Mouse (Mus musculus): Measurements from ENCODE around the gene Armc9.

Gene Armc9

GRCm38 (mm10) chr1:86176066-86176465 is 21.5 kb downstream of the Armc9 start:
- no peak for DNase-seq

DNA sequence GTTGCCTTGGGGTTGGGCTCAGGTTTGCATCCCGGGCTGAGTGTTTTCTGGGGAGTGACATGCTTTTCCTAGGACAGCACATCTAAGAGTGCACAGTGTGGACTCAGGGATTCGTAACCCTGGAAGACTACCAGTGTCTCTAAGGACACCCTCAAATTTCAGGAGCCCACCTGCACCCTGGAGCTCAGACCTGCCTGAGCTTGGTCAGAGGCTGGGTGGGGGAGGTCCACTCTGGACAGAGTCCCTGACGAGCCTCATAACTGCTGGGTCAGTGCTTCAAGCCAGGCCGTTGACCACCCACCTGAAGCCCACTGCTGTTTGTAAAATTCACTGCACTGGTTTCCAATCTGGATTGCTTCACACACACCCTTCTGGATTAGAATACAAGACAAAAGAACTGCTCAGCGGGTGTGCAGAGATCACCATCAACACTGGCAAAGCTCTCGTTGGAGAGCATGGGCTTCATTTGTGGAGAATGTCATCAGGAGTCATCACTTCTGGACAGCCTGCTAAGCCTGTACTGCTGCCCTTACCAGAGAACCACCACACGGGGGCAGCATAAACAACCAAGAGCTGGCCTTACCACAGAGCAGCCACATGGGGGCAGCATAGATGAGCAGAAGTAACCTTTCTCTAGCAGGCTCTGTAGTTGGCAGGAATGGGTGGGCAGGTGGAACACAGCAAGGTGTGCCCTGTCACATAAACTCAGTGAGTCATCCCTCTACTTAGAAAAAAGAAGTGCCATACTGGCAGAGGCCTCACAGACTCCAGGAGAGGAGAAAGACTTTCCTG is 24.1 kb downstream of the Armc9 start:
- DNase-seq = peak; percentile 88

- DNase-seq = no peak
These were observed 27.6 kb downstream of the Armc9 start for GRCm38 (mm10) chr1:86182004-86182709.

- DNase-seq = no peak
These were observed 29.1 kb downstream of the Armc9 start for GRCm38 (mm10) chr1:86183577-86184263.

DNA sequence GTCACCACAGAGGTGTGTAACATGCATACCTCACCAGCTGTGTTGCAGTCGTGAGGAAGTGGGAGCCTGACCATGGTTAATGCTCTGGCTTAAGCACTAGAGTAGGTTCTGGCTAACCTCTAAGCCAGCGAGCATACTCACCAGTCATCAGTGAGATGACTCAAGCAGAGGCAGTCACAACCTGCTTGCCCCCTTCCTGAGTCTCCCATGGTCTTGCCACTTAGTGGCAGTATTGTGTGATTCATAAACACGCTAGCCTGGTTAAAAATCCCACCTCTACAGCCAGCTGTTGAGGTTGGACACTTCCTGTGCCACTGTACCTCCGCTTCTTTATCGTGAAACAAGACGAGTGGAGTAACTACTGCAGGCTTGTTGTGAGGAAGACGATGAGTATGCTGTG is 32.2 kb downstream of the Armc9 start:
- no peak for DNase-seq

DNA sequence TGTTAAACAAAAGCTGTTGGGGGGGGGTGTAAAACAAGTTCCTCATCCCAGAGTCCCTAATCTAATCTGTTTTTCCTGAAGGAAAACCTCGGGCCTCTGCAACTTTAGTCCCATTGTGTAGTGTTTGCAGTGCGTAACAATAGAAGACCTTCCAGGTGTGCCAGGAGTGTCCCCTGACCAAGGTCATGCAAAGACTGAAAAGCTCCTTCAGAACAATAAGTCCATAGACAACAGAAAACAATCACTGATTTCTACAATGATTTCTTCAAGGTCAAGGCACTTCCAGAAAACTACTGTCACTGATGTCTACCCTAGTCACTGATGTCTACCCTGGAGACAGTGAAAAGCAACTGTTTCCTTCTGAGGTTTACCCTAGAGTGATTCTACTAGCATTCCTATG is 33.3 kb downstream of the Armc9 start:
- no peak for DNase-seq

DNA sequence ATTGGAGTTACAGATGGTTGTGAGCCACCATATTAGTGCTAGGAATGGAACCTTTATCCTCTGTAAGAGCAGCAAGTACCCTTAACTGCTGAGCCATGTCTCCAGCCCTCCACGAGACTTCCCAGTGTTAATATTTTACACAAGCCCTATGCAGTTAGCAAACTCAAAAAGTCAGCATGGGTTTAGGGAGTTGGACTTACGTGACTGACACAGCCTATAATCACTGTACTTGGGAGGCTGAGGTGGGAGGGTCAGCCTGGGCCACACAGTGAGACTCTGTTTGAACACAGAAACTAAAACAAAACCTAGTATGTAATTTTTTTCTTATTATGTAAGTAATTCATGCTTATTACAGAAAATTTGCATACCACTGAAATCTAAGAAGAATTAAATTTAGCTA is 33.7 kb downstream of the Armc9 start:
- DNase-seq = no peak

DNA sequence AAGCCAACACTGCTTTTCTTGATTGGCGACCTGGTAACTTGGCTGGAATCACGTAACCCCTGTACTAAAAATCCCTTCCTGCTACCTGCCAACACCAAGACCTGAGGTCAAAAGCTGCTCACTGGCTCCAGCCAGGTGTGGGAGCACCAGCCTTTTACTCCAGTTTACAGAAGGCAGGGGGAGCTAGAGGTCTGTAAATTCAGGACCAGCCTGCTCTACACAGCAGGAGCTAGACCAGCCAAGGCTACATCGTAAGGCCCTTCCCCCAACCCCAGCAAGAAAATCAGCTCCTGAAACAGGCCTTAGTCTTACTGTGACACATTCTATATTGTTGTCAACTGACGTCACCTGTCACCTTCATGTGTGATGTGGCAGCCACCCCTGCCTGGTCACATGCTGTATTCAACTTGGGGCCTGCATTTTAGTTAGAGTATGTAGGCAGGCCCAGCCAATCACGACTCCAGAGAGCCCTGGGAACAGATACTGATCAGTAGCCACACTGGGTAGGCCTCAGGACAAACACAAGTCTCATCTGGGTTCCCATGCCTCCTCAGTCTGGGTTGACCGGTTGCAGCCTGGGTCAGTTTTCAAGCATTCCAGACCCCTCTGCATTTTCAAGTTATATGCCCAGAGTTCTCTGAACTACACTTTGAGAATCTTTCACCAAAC is 34.6 kb downstream of the Armc9 start:
- no peak for DNase-seq

DNA sequence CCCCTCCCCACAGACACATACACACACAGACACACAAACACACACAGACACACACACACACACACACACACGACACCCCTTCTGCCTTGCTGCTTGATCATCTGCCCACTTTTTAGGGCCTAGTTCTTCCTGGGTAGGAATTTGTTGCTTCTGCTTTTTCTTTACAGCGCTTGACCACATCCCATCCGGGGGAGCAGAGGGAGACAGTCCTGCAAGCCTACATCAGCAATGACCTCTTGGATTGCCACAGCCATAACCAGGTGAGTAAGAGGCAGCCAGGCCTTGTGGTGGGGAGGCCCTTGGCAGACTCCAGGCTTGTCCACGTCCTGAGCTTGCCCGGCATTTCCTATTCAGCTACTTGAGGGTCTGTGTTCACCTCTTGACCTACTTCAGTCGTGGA is 36.3 kb downstream of the Armc9 start:
- DNase-seq = no peak

GRCm38 (mm10) chr1:86194044-86194443 is 39.5 kb downstream of the Armc9 start:
- DNase-seq = no peak

DNA sequence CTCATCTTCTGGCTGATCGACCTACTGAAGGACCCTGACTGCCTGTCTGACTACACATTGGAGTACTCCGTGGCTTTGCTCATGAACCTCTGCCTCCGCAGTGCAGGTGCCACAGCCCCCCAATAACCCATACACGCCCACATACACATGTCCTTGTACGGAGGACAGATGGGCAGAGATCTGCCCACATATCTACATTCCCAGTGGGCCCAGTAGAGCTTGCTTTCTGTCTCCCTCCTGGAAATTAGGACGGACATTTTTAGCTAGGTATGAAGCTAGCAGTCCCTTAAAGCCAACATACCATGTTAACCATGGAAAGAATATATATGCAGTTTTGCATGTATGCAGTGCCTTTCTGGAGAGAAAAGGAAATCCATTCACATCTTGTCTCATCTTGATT is 43.7 kb downstream of the Armc9 start:
- no peak for DNase-seq

GRCm38 (mm10) chr1:86199026-86199425 is 44.4 kb downstream of the Armc9 start:
- DNase-seq = no peak

- DNase-seq = no peak
These were observed 46.7 kb downstream of the Armc9 start for GRCm38 (mm10) chr1:86201312-86201711.

- no peak for DNase-seq
These were observed 48.1 kb downstream of the Armc9 start for GRCm38 (mm10) chr1:86202617-86203219.

DNA sequence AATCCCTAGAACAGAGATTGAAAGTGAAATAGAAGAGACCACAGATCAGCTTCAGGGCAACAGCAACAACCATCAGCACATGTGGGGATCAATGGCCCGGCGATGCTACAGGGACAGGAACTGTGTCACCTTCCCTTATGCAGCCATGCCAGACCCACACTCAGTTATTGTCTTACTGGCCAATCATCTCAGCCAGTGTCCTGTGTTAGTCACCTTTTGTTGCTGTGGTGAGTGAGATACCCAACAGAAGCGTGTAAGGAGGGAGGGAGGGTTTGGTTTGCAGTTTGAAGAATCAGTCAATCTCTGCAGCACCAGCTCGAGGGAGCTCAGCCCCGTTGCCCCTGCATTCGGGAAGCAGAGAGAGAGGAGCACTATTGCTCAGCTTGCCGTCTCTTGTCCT is 56.1 kb downstream of the Armc9 start:
- no peak for DNase-seq

DNA sequence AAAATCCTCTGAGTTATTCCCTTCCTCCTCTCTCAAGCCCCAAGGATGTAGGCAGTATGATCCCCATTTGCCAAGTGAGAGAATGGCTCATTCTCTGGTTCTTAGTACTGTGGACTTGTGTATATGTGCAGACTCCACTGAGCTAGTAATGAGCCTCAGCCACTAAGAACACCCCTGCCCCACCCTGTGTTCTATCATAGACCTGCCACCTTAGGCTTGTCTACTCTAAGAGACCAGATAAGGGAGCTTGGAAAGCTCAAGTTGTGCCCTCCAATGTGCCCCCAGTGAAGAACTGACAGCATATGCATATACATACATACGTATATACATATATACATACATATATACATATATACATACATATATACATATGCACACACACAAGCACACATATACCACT is 56.9 kb downstream of the Armc9 start:
- no peak for DNase-seq

GRCm38 (mm10) chr1:86212731-86213130 is 58.2 kb downstream of the Armc9 start:
- DNase-seq = no peak

GRCm38 (mm10) chr1:86214158-86214557 is 59.6 kb downstream of the Armc9 start:
- peak; percentile 82 for DNase-seq

- DNase-seq = no peak
These were observed 60.7 kb downstream of the Armc9 start for GRCm38 (mm10) chr1:86215297-86215696.

DNA sequence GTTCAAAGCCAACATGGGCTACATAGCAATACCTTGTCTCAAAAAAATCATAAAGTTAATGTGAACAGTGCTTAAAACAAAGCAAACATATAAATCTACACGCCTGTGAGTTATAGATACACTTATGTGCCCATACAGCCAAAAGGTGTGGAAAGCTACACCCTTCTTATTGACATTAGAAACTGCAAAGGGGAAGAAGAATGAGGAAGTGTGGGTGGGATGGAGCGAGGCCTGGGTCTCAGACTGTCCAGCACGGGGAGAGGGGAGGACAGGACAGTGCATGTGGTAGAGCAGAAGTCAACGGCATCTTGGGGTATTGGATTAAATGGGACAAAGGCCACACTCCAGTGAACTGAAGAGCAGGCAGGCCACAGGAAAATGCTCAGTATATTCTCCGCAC is 61.8 kb downstream of the Armc9 start:
- no peak for DNase-seq

DNA sequence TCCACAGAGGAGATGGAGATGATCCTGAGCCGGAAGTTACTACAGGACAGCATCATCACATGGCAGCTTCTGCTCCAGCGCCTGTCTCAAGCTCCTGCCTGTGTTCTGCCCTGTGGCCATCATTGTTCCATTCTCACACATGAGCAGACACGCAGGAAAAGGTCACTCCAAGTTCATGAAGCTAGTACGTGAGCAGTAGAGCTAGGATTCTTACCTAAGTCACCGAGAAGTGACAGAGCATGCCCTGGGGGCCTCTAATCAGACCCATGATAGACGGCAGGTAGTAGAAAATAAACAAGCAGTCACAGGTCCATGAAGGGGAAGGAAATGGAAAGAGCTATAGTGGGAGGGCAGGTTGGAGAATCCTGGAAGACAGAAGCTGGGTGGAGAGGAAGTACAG is 63.4 kb downstream of the Armc9 start:
- DNase-seq = peak; percentile 65

GRCm38 (mm10) chr1:86225195-86225594 is 70.6 kb downstream of the Armc9 start:
- DNase-seq = no peak

DNA sequence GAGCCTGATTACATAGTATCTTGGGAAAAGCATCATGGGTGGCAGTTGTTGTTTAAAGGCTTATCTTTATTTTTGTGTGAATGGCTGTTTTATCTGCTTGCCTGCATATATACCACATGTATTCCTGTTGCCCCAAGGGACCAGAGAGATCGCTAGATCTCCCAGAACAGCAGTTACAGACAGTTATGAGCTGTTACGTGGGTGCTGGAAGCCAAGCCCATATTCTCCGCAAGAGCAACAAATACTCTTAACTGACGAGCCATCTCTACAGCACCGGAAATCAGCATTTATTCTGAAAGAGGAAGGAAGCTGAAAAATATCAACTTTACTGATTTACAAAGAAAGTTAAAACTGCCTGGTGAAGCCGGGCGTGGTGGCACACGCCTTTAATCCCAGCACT is 74.1 kb downstream of the Armc9 start:
- no peak for DNase-seq

All from retina, postnatal 1 day (tissue).